Mouse (Mus musculus): Measurements from ENCODE around the gene Podxl. TPM values are rescaled to one million over a fixed set of nuclear protein-coding genes. Genes with fewer than 3 reads are reported as not detected.
"Not testable (repeated sequence)": the region's sequence is repeated elsewhere in the genome, so short reads cannot be mapped to it uniquely, and the experiment has no call there.

The Podxl gene
- total RNA-seq, 2 experiments from 2014 or later: 13.1 to 28.0 TPM

GRCm38 (mm10) chr6:31568070-31568595 is 4.4 kb upstream of the Podxl start:
- no peak for DNase-seq (ENCODE audit: low spot score)

- no peak for DNase-seq (ENCODE audit: low spot score)
These were observed 3.4 kb upstream of the Podxl start for GRCm38 (mm10) chr6:31567200-31567599.

GRCm38 (mm10) chr6:31564901-31565391 is 1.2 kb upstream of the Podxl start:
- no peak for DNase-seq (ENCODE audit: low spot score)

- no peak for DNase-seq (ENCODE audit: low spot score)
These were observed 376 bp upstream of the Podxl start for GRCm38 (mm10) chr6:31564182-31564531.

- no peak for DNase-seq (ENCODE audit: low spot score)
These were observed 1.3 kb downstream of the Podxl start for GRCm38 (mm10) chr6:31562371-31563080.

GRCm38 (mm10) chr6:31561948-31562347 is 1.8 kb downstream of the Podxl start:
- not testable (repeated sequence) for DNase-seq (ENCODE audit: low spot score)

- DNase-seq (ENCODE audit: low spot score): no peak
These were observed 3.4 kb downstream of the Podxl start for GRCm38 (mm10) chr6:31560138-31560959.

- no peak for DNase-seq (ENCODE audit: low spot score)
These were observed 7.2 kb downstream of the Podxl start for GRCm38 (mm10) chr6:31556460-31557100.

- no peak for DNase-seq (ENCODE audit: low spot score)
These were observed 12.8 kb downstream of the Podxl start for GRCm38 (mm10) chr6:31550876-31551532.

- DNase-seq (ENCODE audit: low spot score): peak; percentile 21
These were observed 14.3 kb downstream of the Podxl start for GRCm38 (mm10) chr6:31549361-31550051.

- peak; percentile 18 for DNase-seq (ENCODE audit: low spot score)
These were observed 19.5 kb downstream of the Podxl start for GRCm38 (mm10) chr6:31544318-31544717.

- no peak for DNase-seq (ENCODE audit: low spot score)
These were observed 23.8 kb downstream of the Podxl start for GRCm38 (mm10) chr6:31540018-31540417.

GRCm38 (mm10) chr6:31538112-31538511 is 25.7 kb downstream of the Podxl start:
- DNase-seq (ENCODE audit: low spot score): no peak

GRCm38 (mm10) chr6:31537193-31537592 is 26.6 kb downstream of the Podxl start:
- no peak for DNase-seq (ENCODE audit: low spot score)

GRCm38 (mm10) chr6:31534705-31535104 is 29.1 kb downstream of the Podxl start:
- DNase-seq (ENCODE audit: low spot score): no peak

- no peak for DNase-seq (ENCODE audit: low spot score)
These were observed 31.9 kb downstream of the Podxl start for GRCm38 (mm10) chr6:31531880-31532279.

GRCm38 (mm10) chr6:31528339-31528738 is 35.4 kb downstream of the Podxl start:
- no peak for DNase-seq (ENCODE audit: low spot score)

GRCm38 (mm10) chr6:31527897-31528296 is 35.9 kb downstream of the Podxl start:
- DNase-seq (ENCODE audit: low spot score): peak; percentile 31

GRCm38 (mm10) chr6:31526929-31527328 is 36.9 kb downstream of the Podxl start:
- no peak for DNase-seq (ENCODE audit: low spot score)

GRCm38 (mm10) chr6:31525231-31525900 is 38.4 kb downstream of the Podxl start:
- peak; percentile 41 for DNase-seq (ENCODE audit: low spot score)
